Mouse (Mus musculus) limb, embryonic 15.5 days (tissue): ENCODE data around the gene Lifr. TPM values are rescaled to one million over a fixed set of nuclear protein-coding genes. Genes with fewer than 3 reads are reported as not detected.
A peak's percentile ranks its signal among the peaks of the same experiment; 100 is the strongest.

Experiments used
- ATAC-seq: fragments of 200-750 bp; cut with Nextera tagmentation; 2 replicates; pipeline ENCODE4 v1.8.0; 2017; ENCODE audit warnings: low read depth, moderate TSS enrichment; ENCODE audit not compliant: insufficient number of reproducible peaks, low FRiP score, low TSS enrichment
- H3K27ac ChIP-seq: fragments of 300-500 bp; sonication (generic); 2 replicates; pipeline ENCODE4 v1.5.1; 2015; ENCODE audit warnings: moderate library complexity, mild to moderate bottlenecking, inconsistent platforms
- H3K27me3 ChIP-seq: fragments of 300-500 bp; sonication (generic); 2 replicates; pipeline ENCODE4 v1.6.1; 2015; ENCODE audit warnings: inconsistent platforms
- H3K36me3 ChIP-seq: fragments of 300-500 bp; sonication (generic); 2 replicates; pipeline ENCODE4 v1.6.1; 2015; ENCODE audit warnings: inconsistent platforms
- H3K4me1 ChIP-seq: fragments of 300-500 bp; sonication (generic); 2 replicates; pipeline ENCODE4 v1.6.1; 2015; ENCODE audit warnings: inconsistent platforms
- H3K4me2 ChIP-seq: fragments of 300-500 bp; sonication (generic); 2 replicates; pipeline ENCODE4 v1.6.1; 2015; ENCODE audit warnings: mild to moderate bottlenecking, inconsistent platforms
- H3K4me3 ChIP-seq: fragments of 300-500 bp; sonication (generic); 2 replicates; pipeline ENCODE4 v1.5.1; 2015; ENCODE audit warnings: mild to moderate bottlenecking, inconsistent platforms
- H3K9ac ChIP-seq: fragments of 300-500 bp; sonication (generic); 2 replicates; pipeline ENCODE4 v1.6.1; 2015; ENCODE audit warnings: inconsistent platforms
- H3K9me3 ChIP-seq: fragments of 300-500 bp; sonication (generic); 2 replicates; pipeline ENCODE4 v1.6.1; 2016; ENCODE audit warnings: inconsistent platforms
- WGBS: fragments of 180-500 bp; shearing (Covaris S2); methylation state at CpG from one replicate; pipeline ENCODE4 v1.1.7; 2015; 5-methylcytosine and 5-hydroxymethylcytosine counted together
- polyA plus RNA-seq: library from polyadenylated mRNA; unstranded; fragments of >200 nt; fragmentation: Nextera tagmentation; extraction: Ambion mirVana; gene quantifications from 2 replicates; pipeline ENCODE4 v1.2.1, GENCODE M21; 2015

Lifr gene
- polyA plus RNA-seq, 1 experiment from 2014 or later, result 14.3 TPM

- peaks cover 23% of the 10 kb centered on the region for H3K36me3 ChIP-seq
- no peaks in the 10 kb centered on the region for H3K27me3 ChIP-seq
- no peak overlapping the region for H3K4me2 ChIP-seq
- H3K4me3 ChIP-seq, result no peak overlapping the region
- WGBS, result 56% methylated on average over 11 of the region's 11 CpGs
- H3K4me1 ChIP-seq, result 0 out of 2 replicates have a peak, but pooled peaks cover 2% of the 10 kb centered on the region
- H3K9me3 ChIP-seq, result no peaks in the 10 kb centered on the region
- no peak overlapping the region for H3K27ac ChIP-seq
- no peak overlapping the region for H3K9ac ChIP-seq
- no peak for ATAC-seq
Observed at GRCm38 (mm10) chr15:7167906-7168532, 77.6 kb downstream of the Lifr start.

GRCm38 (mm10) chr15:7172875-7173274 lies 82.5 kb downstream of the Lifr start:
- no peak overlapping the region for H3K4me3 ChIP-seq
- H3K9me3 ChIP-seq, result no peaks in the 10 kb centered on the region
- H3K27me3 ChIP-seq, result no peaks in the 10 kb centered on the region
- H3K9ac ChIP-seq, result no peak overlapping the region
- ATAC-seq, result no peak
- no peak overlapping the region for H3K4me2 ChIP-seq
- no peak overlapping the region for H3K27ac ChIP-seq
- no peaks in the 10 kb centered on the region for H3K4me1 ChIP-seq
- WGBS, result 58% methylated on average over 2 of the region's 2 CpGs
- H3K36me3 ChIP-seq, result peaks cover 17% of the 10 kb centered on the region

- no peak overlapping the region for H3K9ac ChIP-seq
- H3K4me2 ChIP-seq, result no peak overlapping the region
- no peaks in the 10 kb centered on the region for H3K9me3 ChIP-seq
- H3K4me1 ChIP-seq, result no peaks in the 10 kb centered on the region
- no peak overlapping the region for H3K27ac ChIP-seq
- H3K4me3 ChIP-seq, result no peak overlapping the region
- WGBS, result 60% methylated on average over 7 of the region's 7 CpGs
- H3K36me3 ChIP-seq, result peaks cover 16% of the 10 kb centered on the region
- ATAC-seq, result no peak
- H3K27me3 ChIP-seq, result no peaks in the 10 kb centered on the region
Observed at GRCm38 (mm10) chr15:7173346-7173745, 82.9 kb downstream of the Lifr start.

- H3K4me1 ChIP-seq, result no peaks in the 10 kb centered on the region
- no peaks in the 10 kb centered on the region for H3K27me3 ChIP-seq
- no peak overlapping the region for H3K4me3 ChIP-seq
- no peak overlapping the region for H3K9ac ChIP-seq
- no peak overlapping the region for H3K4me2 ChIP-seq
- 92% methylated on average over 8 of the region's 8 CpGs for WGBS
- no peak for ATAC-seq
- no peak overlapping the region for H3K27ac ChIP-seq
- peaks cover 16% of the 10 kb centered on the region for H3K36me3 ChIP-seq
- H3K9me3 ChIP-seq, result no peaks in the 10 kb centered on the region
Observed at GRCm38 (mm10) chr15:7173776-7174175, 83.4 kb downstream of the Lifr start.

DNA sequence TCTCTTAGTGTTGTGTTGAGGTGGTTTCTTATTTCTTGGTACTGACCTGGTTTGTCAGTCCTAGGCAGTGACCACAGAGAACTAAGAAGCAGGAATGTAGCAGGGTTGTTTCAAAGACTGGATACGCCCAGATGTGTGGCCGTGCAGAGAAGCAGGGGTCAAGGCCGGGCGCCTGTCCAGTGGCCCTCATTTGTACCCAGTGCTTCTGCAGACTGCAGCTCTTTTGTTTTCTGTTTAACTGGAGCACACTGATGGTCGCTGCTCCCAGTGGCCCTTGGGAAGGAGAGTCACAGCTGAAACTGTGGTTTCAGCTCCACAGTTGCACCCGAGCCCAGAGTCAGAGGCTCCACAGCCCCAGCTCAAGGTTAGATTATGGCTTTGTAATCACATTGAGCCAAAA lies 90.2 kb downstream of the Lifr start:
- Histone ChIP-seq H3K4me3 (no peak overlapping the region), H3K9ac (no peak overlapping the region), H3K36me3 (peaks cover 48% of the 10 kb centered on the region), H3K9me3 (no peaks in the 10 kb centered on the region), H3K27ac (no peak overlapping the region), H3K27me3 (no peaks in the 10 kb centered on the region), H3K4me2 (no peak overlapping the region), H3K4me1 (no peaks in the 10 kb centered on the region)
- WGBS, result 84% methylated on average over 6 of the region's 6 CpGs
- no peak for ATAC-seq

- WGBS, result 90% methylated on average over 6 of the region's 6 CpGs
- H3K27me3 ChIP-seq, result no peaks in the 10 kb centered on the region
- no peak overlapping the region for H3K4me3 ChIP-seq
- peaks cover 64% of the 10 kb centered on the region for H3K36me3 ChIP-seq
- no peak for ATAC-seq
- no peak overlapping the region for H3K4me2 ChIP-seq
- H3K4me1 ChIP-seq, result no peaks in the 10 kb centered on the region; the same call in 1 of the 2 replicates
- no peak overlapping the region for H3K27ac ChIP-seq
- no peak overlapping the region for H3K9ac ChIP-seq
- H3K9me3 ChIP-seq, result no peaks in the 10 kb centered on the region
Observed at GRCm38 (mm10) chr15:7187682-7188081, 97.3 kb downstream of the Lifr start.

GRCm38 (mm10) chr15:7189678-7190454 lies 99.5 kb downstream of the Lifr start:
- H3K27ac ChIP-seq, result no peak overlapping the region
- no peaks in the 10 kb centered on the region for H3K9me3 ChIP-seq
- WGBS, result 87% methylated on average over 22 of the region's 22 CpGs
- no peak overlapping the region for H3K4me3 ChIP-seq
- H3K36me3 ChIP-seq, result peaks cover 48% of the 10 kb centered on the region
- H3K4me2 ChIP-seq, result no peak overlapping the region
- peaks cover 9% of the 10 kb centered on the region for H3K4me1 ChIP-seq
- H3K9ac ChIP-seq, result no peak overlapping the region
- ATAC-seq, result no peak
- H3K27me3 ChIP-seq, result no peaks in the 10 kb centered on the region

DNA sequence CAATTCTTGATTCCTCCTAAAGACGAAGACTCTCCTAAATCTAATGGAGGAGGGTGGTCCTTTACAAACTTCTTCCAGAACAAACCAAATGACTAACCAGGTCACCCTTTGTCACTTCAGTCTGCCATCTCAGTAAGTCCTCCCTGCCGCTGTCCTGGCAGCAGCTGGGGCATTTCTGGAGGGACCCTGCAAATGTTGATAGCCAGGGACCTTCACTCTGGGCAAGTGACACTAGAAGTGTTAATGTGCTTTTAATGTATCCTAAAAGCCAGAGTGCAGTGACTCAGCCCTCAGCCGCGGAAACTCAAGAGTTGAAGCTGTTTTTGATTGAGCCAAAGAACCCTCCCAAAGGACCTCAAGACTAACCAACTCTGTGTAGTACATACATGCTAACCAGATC lies 100.7 kb downstream of the Lifr start:
- Histone ChIP-seq H3K4me3 (no peak overlapping the region), H3K27ac (no peak overlapping the region), H3K4me2 (no peak overlapping the region), H3K9ac (no peak overlapping the region), H3K9me3 (no peaks in the 10 kb centered on the region), H3K27me3 (no peaks in the 10 kb centered on the region), H3K4me1 (peaks cover 10% of the 10 kb centered on the region), H3K36me3 (peaks cover 36% of the 10 kb centered on the region)
- WGBS, result 60% methylated on average over 4 of the region's 4 CpGs
- ATAC-seq, result no peak

GRCm38 (mm10) chr15:7192582-7192981 lies 102.2 kb downstream of the Lifr start:
- ATAC-seq, result no peak
- no peaks in the 10 kb centered on the region for H3K27me3 ChIP-seq
- H3K36me3 ChIP-seq, result peaks cover 25% of the 10 kb centered on the region
- no peak overlapping the region for H3K27ac ChIP-seq
- no peak overlapping the region for H3K4me2 ChIP-seq
- WGBS, result 88% methylated on average over 2 of the region's 2 CpGs
- peaks cover 10% of the 10 kb centered on the region for H3K4me1 ChIP-seq
- H3K9me3 ChIP-seq, result no peaks in the 10 kb centered on the region
- no peak overlapping the region for H3K4me3 ChIP-seq
- H3K9ac ChIP-seq, result no peak overlapping the region

DNA sequence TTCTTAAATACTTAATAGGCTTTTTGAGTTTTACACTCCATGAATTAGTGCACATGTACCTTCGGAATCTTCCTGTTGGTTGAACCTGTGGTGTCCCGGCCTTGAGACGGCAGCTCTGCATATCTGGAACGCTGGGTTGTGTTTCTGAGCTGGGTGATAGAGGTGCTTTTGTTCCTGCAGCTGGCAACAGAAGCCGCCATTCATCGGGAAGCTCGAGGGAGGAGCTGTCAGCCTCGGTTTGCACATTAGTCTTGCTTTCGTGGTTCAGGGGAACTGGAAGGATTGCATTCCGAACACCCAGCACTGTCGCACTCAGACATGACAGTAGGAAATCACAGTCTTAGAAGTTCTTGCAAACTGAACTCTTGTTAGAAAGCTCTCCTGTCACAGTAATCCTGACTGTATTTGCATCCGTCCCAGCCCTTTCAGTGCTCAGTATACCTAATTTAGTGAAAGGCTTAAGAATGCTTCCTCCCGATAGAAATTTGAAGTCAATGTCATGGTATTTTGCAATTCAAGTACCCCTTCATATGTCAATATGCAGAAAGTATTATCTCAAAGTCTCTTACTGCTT lies 103.8 kb downstream of the Lifr start:
- H3K4me3 ChIP-seq, result no peak overlapping the region
- H3K9ac ChIP-seq, result no peak overlapping the region
- peaks cover 20% of the 10 kb centered on the region for H3K4me1 ChIP-seq
- WGBS, result 36% methylated on average over 13 of the region's 13 CpGs
- no peaks in the 10 kb centered on the region for H3K9me3 ChIP-seq
- no peak for ATAC-seq
- H3K27me3 ChIP-seq, result no peaks in the 10 kb centered on the region
- H3K27ac ChIP-seq, result peak overlapping the region; percentile 43; the same call in 1 of the 2 replicates
- peaks cover 19% of the 10 kb centered on the region; the same call in 1 of the 2 replicates for H3K36me3 ChIP-seq
- no peak overlapping the region for H3K4me2 ChIP-seq

DNA sequence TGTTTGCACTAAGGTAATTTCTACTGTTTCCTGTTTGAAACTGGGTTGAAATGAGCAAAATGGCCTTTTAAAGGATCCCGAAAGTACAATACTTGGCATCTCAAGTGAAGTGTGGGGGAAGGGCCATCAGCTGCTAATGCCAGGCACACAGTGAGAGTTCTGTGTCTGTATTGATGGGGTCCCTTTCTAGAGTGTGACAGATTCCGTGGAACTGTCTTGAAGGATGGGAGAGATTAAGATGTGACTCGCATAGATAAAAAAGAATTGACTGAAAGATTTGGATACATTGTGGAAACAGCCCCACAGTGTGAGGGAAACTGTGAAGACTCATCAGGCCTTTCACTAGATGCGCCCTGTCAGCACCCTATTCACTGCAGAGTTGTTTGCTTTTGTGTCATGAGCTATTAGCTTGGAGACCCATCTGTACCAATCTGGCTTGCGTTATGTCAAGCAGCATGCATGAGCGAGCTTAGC lies 104.4 kb downstream of the Lifr start:
- Histone ChIP-seq H3K4me3 (no peak overlapping the region), H3K36me3 (peaks cover 14% of the 10 kb centered on the region; the same call in 1 of the 2 replicates), H3K4me1 (peaks cover 23% of the 10 kb centered on the region), H3K4me2 (no peak overlapping the region), H3K9ac (no peak overlapping the region), H3K27me3 (no peaks in the 10 kb centered on the region), H3K9me3 (no peaks in the 10 kb centered on the region), H3K27ac (no peak overlapping the region)
- WGBS, result 77% methylated on average over 6 of the region's 6 CpGs
- ATAC-seq, result no peak
